Mouse (Mus musculus) adrenal gland (tissue): Measurements from ENCODE around the gene Esrrg.

ENCODE experiments used
- intact Hi-C: fragments of 180-260 bp; cut with DNase I; formaldehyde crosslinking; loops from one replicate; pipeline ENCODE4 v1.15.1; 2025

Esrrg gene

DNA sequence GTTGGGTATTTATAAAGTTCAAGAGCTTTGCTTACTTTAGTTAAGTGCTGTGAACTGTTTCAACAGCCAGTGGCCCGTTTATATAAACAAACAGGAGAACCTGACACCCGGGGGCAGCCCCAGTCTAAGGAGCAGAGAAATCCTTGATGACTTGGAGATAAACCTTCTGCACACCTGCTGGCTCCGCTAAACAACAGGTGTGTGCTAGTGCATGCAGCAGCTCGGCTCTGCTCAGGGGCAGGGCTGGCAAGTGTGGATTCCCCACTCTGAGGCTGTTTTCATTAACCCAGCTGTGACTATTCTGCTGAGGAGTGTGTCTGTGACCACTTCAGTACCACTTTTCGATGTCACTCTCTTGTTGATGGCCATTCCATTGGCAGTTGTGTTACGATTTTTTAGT is 292.2 kb downstream of the Esrrg start:
- intact Hi-C loops, result no loop called here

DNA sequence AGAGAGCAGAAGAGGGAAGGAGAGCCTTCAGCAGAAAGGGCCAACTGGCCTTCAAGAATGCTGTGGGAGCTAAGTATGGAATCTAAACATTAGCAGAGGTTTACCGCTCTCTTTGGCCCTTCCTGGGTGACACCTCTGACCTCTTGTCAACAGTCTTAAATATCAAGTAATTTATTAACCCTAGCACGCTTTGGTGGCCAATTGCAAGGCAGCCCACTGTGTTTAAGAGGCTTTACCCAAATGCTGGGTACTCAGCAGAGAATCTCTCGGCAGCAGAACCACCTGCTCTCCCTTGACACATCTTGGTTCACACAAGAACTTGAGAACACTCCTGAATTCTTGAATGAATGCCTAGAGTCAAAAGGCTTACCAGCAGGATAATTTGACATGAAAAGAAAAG is 293.6 kb downstream of the Esrrg start:
- intact Hi-C loops, result no loop called here

DNA sequence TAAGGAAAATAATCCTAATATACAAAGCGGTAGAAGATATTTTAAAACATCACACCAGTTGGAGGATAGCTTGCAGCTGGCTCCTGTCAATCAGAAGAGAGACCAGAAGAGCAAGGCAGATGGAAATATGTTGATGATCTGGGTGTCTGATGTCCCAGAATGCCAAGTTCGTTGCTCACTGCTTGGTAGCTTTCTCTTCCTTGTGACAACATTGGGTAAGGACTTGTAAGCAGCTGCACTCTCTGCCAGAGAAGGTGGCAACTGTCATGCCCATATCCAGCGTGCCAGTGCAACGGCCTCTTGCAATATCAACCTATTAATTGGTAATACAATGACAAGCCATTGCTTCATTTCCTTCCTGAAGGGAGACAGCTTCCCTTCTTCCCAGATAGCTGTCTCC is 296.1 kb downstream of the Esrrg start:
- intact Hi-C loops, result no loop called here

DNA sequence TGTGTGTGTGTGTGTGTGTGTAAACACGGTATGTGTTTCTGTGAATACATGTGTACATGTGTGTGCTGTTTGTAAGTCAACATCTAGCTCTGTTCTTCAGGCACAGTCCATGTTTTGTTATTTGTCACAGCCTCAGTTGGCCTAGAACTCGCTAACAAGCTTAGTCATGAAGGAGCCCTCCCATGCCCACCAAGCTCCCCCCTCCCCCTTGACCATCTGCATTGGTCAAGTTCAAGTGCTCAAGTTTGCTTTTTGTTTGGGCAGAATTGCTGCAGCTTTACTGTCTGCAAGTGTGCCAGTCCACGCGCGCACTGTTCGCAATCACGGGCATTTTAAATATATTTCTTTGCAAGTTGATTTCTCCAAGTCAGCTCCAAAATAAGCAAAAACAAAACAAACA is 298.8 kb downstream of the Esrrg start:
- intact Hi-C loops, result no loop called here

DNA sequence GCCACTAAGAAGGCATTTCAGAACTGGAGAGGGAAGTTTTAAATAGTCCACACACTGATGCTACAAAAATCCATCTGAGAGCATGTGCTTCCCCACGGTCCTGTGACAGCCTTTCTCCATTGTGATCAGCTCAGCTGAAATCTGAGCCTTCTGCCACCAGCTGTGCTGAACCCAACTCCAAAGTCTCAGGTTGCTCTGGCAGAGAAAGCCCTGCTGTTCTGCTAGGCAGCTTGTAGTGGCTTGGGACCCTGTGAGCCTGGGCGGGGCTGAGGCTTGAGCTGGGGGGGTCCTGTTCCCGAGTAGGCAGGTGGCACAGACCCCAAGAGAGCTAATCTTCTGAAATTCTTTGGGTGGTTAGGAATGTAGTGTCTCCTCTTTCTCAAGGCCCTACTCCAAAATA is 299.3 kb downstream of the Esrrg start:
- intact Hi-C loops, result no loop called here

DNA sequence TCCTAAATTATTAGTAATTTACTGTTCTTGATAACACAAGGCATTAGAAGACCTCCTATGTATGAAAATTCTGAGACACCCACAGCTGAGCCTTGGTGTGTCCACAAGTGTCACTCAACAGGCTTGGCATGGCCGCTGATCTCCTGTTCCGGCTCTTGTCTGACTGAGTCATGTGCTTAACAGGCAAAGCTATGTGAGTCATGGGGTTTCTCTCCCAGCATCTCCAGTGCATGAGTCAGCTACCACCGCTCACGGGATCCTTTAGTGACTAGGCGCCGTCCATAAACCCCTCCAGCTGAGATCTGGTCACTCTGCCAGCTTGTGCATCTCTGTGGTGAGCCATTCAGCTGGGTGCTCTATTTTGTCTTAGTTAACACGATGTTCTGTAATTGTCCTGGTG is 302.1 kb downstream of the Esrrg start:
- intact Hi-C loops, result no loop called here

DNA sequence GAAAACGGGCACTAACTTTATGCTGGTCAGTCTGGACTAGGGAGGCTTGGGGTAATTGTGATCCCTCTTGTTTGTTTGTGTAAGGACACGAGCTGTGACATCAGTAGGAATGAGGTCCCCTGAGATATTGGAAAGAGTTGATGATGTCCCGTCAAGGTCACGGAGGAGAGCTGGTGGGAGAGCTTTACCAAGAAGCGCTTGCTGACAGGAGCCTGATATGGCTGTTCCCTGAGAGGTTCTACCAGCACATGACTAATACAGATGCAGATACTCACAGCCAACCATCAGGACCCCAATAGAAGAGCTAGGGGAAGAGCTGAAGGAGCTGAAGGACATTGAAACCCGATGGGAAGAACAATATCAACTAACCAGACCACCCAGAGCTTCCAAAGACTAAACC is 302.6 kb downstream of the Esrrg start:
- intact Hi-C loops, result no loop called here

DNA sequence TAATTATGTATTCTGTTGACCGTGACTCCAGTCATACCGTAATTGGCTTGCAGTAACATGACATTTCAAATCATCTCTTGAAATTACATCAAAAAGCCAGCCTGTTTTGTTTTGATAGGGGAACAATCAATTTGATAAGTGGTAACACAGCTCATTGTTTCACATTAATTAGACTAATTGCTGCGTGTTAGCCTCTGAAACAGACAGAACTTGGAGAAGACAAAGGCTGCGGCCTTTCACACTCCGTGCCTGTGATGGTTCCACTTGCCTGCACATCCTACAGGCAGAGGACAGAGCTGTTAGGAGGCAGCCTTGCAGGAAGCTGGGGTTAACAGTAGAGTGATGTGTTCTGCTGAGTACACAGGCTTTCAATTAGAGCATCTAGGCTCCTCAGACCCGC is 309.7 kb downstream of the Esrrg start:
- intact Hi-C loops, result no loop called here

DNA sequence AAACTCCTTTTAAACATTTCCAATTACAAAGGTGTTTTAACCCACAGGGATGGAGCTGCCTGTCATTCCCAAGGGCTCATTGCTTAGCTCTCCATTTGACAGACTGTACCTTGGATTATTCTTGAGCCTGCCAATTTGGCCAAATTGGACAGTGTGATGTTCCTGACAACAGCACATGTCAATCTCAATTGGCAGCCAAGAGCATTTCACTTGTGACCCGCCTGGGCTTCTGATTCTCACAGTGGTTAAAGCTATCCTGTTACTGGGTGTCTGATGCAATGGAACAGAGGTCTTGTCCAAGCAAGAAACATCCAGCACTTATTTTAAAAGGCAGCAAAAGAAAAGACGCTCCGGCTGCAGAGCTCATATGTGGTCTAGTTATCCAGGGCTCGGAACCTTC is 310.3 kb downstream of the Esrrg start:
- intact Hi-C loops, result no loop called here

DNA sequence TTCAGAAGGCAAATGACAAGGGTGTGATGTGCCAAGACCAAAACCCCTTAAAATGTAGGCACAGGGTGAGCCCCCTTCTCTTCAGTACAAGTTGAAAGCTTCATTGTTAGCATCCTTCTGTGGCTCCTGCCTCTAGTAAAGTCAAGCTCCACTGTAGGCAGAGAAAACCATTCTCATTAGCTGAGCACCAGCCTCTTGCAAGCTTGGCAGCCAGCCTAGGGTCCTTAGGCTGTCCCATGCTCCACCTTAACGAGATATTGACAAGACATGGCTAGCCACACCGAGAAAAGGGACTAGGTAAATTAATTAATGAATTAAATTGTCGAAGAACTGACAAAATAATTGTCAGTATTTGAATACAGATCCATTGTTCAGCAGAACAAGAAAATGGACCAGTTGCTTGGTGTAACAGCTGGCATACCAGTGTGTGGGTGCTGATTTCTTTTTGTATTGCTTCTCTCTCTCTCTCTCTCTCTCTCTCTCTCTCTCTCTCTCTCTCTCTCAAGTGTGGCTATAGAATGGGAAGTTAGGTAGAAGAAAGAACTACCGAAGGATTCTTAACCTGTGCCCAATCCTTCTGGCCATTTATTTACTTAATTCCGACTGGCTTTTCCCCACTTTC is 311.7 kb downstream of the Esrrg start:
- intact Hi-C loops, result no loop called here

DNA sequence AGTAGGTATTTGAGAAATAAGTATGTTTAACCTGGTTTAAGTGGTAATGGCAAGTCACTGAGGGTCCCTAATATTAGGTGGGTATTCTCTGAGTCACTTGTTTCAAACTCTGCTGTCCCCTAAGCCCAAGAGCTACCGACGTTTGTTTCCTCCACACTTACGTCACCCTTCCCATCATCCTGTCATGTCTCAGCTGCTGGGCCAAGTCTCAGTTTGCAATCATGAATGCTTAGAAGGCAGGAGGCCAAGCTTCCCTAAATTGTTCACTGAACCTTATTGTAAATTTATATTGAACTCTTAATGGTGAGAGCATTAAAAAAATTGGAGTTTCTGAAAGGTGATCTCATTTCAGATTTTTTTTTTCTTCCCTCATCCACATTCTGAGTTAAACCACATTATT is 322.6 kb downstream of the Esrrg start:
- intact Hi-C loops, result no loop called here

DNA sequence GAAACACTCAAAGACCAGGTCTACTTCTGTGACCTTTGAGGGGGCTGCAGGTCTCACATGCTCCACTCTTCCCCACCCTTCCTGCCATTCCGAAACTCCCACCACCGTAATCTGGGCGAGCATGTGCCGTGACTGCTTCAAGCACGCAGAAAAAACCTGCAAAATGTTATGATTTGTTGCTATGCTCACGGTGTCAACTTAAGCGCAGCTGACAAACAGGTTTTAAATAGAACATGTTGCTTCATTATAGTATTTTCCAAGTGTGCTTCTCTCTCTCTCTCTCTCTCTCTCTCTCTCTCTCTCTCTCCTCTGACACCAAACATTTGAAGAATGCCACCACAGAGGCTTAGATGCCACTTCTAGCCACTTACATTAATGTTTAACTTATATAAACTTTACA is 330.1 kb downstream of the Esrrg start:
- intact Hi-C loops, result no loop called here

DNA sequence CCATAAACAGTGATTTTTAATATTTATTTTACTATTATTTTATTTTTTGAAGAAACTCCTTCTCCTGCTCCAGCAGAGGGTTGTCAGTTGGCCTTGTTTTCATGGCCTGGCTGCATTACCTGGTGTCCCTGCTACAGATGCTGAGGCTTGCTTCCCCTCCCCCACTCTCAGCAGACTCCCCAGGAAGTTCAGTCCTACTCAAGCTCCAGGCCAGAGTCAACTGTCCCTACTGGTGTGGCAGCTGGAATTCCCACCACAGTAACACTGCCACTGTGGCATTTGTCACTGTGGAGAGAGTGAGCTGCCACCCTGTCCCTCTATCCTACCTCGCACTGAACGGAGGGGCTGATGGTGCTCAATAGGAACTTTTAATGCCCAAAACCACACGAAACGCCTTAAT is 330.5 kb downstream of the Esrrg start:
- intact Hi-C loops, result no loop called here

DNA sequence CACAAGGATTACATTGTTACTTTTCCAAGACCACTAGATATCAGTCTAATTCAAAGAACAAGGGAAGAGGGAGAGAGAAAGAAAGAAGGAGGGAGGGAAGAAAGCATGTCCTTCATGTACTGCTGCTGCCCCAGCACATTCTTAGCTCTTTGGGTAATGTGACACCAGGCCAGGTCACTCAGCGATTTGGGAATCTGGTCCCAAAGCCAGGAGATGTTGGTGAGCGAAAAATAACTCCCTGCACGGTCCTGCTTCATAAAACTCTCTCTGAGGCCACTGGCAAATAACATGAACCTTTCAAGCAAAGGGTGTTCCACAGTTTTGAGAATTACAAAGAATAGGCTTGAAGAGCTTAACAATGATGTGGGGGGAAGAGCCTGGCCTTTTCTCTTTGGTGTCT is 342.9 kb downstream of the Esrrg start:
- intact Hi-C loops, result no loop called here

DNA sequence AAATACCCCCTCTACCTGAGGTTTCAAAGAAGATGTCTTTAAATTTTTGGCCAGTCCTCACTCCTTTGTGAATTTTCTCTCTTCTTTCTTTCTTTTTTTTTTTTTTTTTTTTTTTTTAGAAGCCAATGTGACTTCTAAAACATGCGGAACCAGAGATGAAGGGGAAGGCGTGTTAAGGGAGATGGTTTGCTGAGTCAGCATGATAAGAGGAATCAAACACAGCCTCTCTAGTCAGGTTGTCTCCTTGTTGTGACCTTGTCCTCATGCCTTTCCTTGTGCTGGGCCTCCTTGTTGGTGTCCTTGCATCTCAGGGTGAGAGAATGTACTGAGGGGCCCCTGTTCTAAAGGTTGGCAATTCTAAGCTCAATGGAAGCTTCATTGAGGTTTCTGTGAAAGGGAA is 348.1 kb downstream of the Esrrg start:
- intact Hi-C loops, result no loop called here

DNA sequence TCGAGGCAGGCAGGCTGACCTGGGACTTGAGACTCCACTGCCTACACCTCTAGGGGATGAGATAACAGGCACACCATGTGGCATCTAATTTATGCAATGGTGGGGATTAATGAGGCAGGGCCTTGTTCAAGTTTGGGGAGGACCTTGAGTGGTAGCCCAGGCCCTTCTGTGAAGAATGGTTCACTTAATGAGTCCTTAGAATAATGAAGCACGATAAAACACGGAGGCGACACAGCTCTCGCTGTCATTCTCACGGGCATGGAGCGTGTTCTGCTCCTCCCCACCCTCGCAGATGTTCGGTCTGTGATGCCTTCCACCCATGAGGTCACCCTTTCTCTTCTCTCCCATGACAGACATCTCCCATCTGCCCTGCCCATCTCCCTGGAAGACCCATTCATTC is 350.6 kb downstream of the Esrrg start:
- intact Hi-C loops, result no loop called here

DNA sequence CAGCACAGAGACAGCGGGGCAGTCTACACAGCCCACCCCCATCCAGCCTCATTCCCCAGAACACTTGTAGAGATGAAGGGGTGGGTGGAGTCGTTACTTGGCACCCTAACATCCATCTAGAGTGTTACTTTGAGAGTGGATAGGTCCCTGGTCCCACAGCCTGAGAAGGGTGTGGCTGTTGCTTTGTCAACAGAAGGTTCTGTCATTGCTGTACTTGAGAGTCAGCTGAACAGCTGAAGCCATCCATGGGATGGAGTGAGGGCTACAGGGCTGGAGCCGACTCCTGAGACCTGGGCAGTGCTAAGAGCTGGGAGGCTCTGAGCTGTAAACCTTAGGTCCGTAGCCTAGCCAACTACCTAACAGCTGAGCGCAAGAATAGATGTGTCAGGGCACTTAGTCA is 352.9 kb downstream of the Esrrg start:
- intact Hi-C loops, result no loop called here

DNA sequence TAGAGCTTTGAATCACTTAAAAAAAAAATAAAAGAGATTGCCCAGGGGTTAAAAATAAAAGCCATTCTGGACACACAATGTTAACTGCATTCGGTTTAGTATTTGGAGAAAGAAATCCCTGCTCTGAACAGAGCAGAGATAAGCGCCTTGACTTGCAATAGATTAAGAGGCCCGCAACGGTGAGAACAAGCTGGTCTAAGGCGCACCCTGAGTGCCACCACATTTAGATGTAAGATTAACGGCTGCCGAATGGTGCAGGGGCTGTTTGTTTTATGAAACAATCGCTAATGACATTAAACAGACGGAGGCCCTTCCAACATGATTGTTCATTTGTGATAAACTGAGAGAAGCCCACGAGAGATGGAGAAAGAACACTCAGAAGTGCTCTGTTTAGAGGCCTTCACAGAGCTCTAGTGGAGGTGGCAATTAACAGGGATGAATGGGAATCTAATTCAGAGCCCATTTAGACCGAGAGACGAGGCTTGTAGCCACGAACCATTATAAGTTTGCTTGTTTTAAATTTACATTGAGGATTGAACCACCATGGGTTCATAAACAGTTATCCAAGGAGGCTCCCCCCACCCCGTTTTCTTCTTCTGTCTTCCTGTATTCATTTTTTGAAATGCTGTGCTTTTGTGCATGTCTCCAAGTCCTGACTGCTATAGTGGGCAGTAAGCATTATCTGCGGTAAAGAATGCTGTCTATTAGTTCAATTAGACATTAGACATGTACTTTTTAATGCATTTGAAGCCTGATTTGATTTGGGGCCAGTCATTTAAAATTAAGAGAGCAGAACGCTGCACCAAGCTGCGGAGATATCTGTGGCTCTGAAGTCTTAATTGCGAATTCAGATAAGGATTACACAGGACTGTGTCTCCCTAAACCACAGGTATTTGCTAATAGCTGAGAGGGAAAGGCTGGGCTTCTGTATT is 356.5 kb downstream of the Esrrg start:
- intact Hi-C loops, result no loop called here

DNA sequence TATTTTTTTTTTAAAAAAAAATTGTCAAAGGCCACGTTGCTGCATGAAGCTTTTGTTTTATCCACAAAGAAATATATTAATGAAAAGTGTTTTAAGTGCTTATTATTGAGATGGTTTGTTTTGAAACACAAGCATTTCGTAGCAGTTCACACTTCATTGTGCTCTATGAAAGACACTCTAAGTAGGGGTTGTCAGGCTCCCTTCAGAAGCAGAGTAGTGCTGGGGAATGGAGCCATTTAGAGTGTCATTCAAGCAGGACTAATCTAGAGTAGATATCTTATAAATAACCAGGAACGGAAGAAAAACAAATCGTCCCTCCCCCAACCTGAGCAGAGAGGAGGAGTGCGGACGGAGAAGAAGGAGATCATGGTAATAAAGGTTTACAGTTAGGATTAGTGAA is 357.3 kb downstream of the Esrrg start:
- intact Hi-C loops, result no loop called here

DNA sequence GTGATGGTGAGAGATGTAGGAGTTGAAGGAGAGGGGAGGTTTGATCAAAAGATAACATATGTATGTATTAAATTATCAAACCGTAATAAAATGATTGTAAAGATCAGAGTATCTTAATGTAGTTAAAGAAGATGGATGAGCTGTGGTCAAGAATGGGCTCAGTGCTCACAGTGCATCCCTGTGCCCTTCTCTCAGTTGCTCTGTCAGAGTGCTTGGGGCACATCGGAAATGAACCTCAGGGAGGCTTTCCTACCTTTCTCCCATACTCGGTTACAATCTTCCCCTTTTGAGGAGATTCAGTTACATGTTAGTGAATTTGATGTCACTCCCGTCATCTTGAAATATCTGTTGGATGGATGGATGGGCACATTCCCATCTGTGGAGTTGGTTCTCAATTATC is 359.8 kb downstream of the Esrrg start:
- intact Hi-C loops, result no loop called here

DNA sequence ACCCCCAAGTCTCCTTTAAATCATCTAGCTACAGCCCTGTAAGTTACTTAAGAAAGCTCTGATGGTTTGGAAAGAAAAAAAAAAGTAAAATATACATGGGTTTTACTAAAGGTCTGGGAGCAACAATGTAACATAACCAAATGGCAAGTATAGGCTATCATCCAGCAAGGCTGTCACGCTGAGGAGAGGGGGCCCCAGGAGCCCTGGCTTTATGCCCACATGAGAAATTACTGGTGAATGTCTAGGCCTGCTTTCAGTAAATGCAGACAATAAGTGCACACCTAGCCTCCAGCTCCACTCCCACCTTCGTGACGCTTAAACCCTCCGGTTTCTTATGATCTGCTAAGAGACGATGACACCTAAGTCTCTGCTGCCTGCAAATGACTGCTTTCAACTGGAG is 360.9 kb downstream of the Esrrg start:
- intact Hi-C loops, result no loop called here

DNA sequence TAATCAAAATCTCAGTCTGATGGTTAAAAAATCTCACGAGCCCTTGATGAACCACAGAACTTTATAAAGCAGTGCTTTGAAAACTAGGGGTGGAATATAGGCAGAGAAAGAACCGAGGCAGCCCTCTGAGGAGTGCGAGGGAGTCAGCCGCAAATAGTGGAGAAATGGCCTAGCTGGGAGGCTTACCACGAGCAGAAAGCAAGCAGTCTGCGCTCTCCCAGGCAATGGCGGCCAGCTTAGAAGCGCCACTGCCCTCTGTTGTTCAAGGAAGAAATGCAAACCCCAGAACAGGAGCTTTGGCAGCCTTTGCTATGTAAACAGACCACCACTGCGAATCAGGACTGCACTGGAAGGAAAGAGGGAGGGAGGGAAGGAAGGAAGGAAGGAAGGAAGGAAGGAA is 365.8 kb downstream of the Esrrg start:
- intact Hi-C loops, result no loop called here
